Mouse (Mus musculus): ENCODE results near the gene Il27ra. TPM values are rescaled to one million over a fixed set of nuclear protein-coding genes. Genes with fewer than 3 reads are reported as not detected.

The Il27ra gene
- polyA plus RNA-seq, 1 experiment, result 0.02 TPM

- Histone ChIP-seq H3K27me3 (ENCODE audit: control insufficient read depth) (no peaks in the 10 kb centered on the region), H3K36me3 (ENCODE audit: control insufficient read depth) (peaks cover 56% of the 10 kb centered on the region), H3K9me3 (ENCODE audit: control insufficient read depth, low read length) (no peaks in the 10 kb centered on the region), H3K4me1 (ENCODE audit: control insufficient read depth) (peaks cover 9% of the 10 kb centered on the region), H3K4me3 (replicated peaks) (no peak overlapping the region)
- TF ChIP-seq TAL1 (IDR thresholded peaks at IDR 0.05; ENCODE audit: low read length) (no peak), GATA1 (IDR thresholded peaks at IDR 0.05; ENCODE audit: low read length) (no peak)
These were observed 34.0 kb upstream of the Il27ra start for GRCm38 (mm10) chr8:84076412-84076811.

GRCm38 (mm10) chr8:84073230-84073976 lies 31.0 kb upstream of the Il27ra start:
- H3K4me3 ChIP-seq (replicated peaks), result no peak overlapping the region
- H3K36me3 ChIP-seq (ENCODE audit: control insufficient read depth), result peaks cover 36% of the 10 kb centered on the region
- peaks cover 31% of the 10 kb centered on the region for H3K4me1 ChIP-seq (ENCODE audit: control insufficient read depth)
- TF ChIP-seq GATA1 (IDR thresholded peaks at IDR 0.05; ENCODE audit: low read length), result no peak
- no peak for TF ChIP-seq TAL1 (IDR thresholded peaks at IDR 0.05; ENCODE audit: low read length)
- no peaks in the 10 kb centered on the region for H3K27me3 ChIP-seq (ENCODE audit: control insufficient read depth)
- no peaks in the 10 kb centered on the region for H3K9me3 ChIP-seq (ENCODE audit: control insufficient read depth, low read length)

- TF ChIP-seq TAL1 (IDR thresholded peaks at IDR 0.05; ENCODE audit: low read length) (no peak), GATA1 (IDR thresholded peaks at IDR 0.05; ENCODE audit: low read length) (no peak)
- no peaks in the 10 kb centered on the region for H3K27me3 ChIP-seq (ENCODE audit: control insufficient read depth)
- H3K9me3 ChIP-seq (ENCODE audit: control insufficient read depth, low read length), result no peaks in the 10 kb centered on the region
- no peak overlapping the region for H3K4me3 ChIP-seq (replicated peaks)
- H3K36me3 ChIP-seq (ENCODE audit: control insufficient read depth), result peaks cover 33% of the 10 kb centered on the region
- H3K4me1 ChIP-seq (ENCODE audit: control insufficient read depth), result peaks cover 42% of the 10 kb centered on the region
These were observed 29.9 kb upstream of the Il27ra start for GRCm38 (mm10) chr8:84072321-84072720.

GRCm38 (mm10) chr8:84071921-84072320 lies 29.5 kb upstream of the Il27ra start:
- Histone ChIP-seq H3K27me3 (ENCODE audit: control insufficient read depth) (no peaks in the 10 kb centered on the region), H3K9me3 (ENCODE audit: control insufficient read depth, low read length) (no peaks in the 10 kb centered on the region), H3K36me3 (ENCODE audit: control insufficient read depth) (peaks cover 30% of the 10 kb centered on the region), H3K4me3 (replicated peaks) (no peak overlapping the region), H3K4me1 (ENCODE audit: control insufficient read depth) (peaks cover 43% of the 10 kb centered on the region)
- TF ChIP-seq TAL1 (IDR thresholded peaks at IDR 0.05; ENCODE audit: low read length), result no peak
- TF ChIP-seq GATA1 (IDR thresholded peaks at IDR 0.05; ENCODE audit: low read length), result no peak

- Histone ChIP-seq H3K4me1 (ENCODE audit: control insufficient read depth) (peaks cover 46% of the 10 kb centered on the region), H3K27me3 (ENCODE audit: control insufficient read depth) (no peaks in the 10 kb centered on the region), H3K4me3 (replicated peaks) (no peak overlapping the region), H3K9me3 (ENCODE audit: control insufficient read depth, low read length) (no peaks in the 10 kb centered on the region), H3K36me3 (ENCODE audit: control insufficient read depth) (peaks cover 21% of the 10 kb centered on the region)
- TF ChIP-seq TAL1 (IDR thresholded peaks at IDR 0.05; ENCODE audit: low read length), result no peak
- no peak for TF ChIP-seq GATA1 (IDR thresholded peaks at IDR 0.05; ENCODE audit: low read length)
These were observed 28.3 kb upstream of the Il27ra start for GRCm38 (mm10) chr8:84070667-84071066.

GRCm38 (mm10) chr8:84070241-84070640 lies 27.9 kb upstream of the Il27ra start:
- no peaks in the 10 kb centered on the region for H3K9me3 ChIP-seq (ENCODE audit: control insufficient read depth, low read length)
- no peak for TF ChIP-seq TAL1 (IDR thresholded peaks at IDR 0.05; ENCODE audit: low read length)
- TF ChIP-seq GATA1 (IDR thresholded peaks at IDR 0.05; ENCODE audit: low read length), result no peak
- H3K36me3 ChIP-seq (ENCODE audit: control insufficient read depth), result peaks cover 16% of the 10 kb centered on the region
- H3K27me3 ChIP-seq (ENCODE audit: control insufficient read depth), result no peaks in the 10 kb centered on the region
- H3K4me3 ChIP-seq (replicated peaks), result no peak overlapping the region
- H3K4me1 ChIP-seq (ENCODE audit: control insufficient read depth), result peaks cover 50% of the 10 kb centered on the region

GRCm38 (mm10) chr8:84069750-84070149 lies 27.4 kb upstream of the Il27ra start:
- H3K4me1 ChIP-seq (ENCODE audit: control insufficient read depth), result peaks cover 53% of the 10 kb centered on the region
- TF ChIP-seq GATA1 (IDR thresholded peaks at IDR 0.05; ENCODE audit: low read length) (no peak), TAL1 (IDR thresholded peaks at IDR 0.05; ENCODE audit: low read length) (no peak)
- no peaks in the 10 kb centered on the region for H3K9me3 ChIP-seq (ENCODE audit: control insufficient read depth, low read length)
- H3K27me3 ChIP-seq (ENCODE audit: control insufficient read depth), result no peaks in the 10 kb centered on the region
- H3K36me3 ChIP-seq (ENCODE audit: control insufficient read depth), result peaks cover 12% of the 10 kb centered on the region
- H3K4me3 ChIP-seq (replicated peaks), result no peak overlapping the region

- Histone ChIP-seq H3K36me3 (ENCODE audit: control insufficient read depth) (peaks cover 8% of the 10 kb centered on the region), H3K9me3 (ENCODE audit: control insufficient read depth, low read length) (no peaks in the 10 kb centered on the region), H3K27me3 (ENCODE audit: control insufficient read depth) (no peaks in the 10 kb centered on the region), H3K4me1 (ENCODE audit: control insufficient read depth) (peaks cover 53% of the 10 kb centered on the region), H3K4me3 (replicated peaks) (no peak overlapping the region)
- TF ChIP-seq TAL1 (IDR thresholded peaks at IDR 0.05; ENCODE audit: low read length) (no peak), GATA1 (IDR thresholded peaks at IDR 0.05; ENCODE audit: low read length) (no peak)
These were observed 26.8 kb upstream of the Il27ra start for GRCm38 (mm10) chr8:84069169-84069568.

- peaks cover 55% of the 10 kb centered on the region for H3K4me1 ChIP-seq (ENCODE audit: control insufficient read depth)
- no peaks in the 10 kb centered on the region for H3K9me3 ChIP-seq (ENCODE audit: control insufficient read depth, low read length)
- H3K4me3 ChIP-seq (replicated peaks), result peak overlapping the region; percentile 91
- H3K36me3 ChIP-seq (ENCODE audit: control insufficient read depth), result peaks cover 4% of the 10 kb centered on the region; the same call in 1 of the 2 replicates
- no peaks in the 10 kb centered on the region for H3K27me3 ChIP-seq (ENCODE audit: control insufficient read depth)
- TF ChIP-seq GATA1 (IDR thresholded peaks at IDR 0.05; ENCODE audit: low read length) (no peak), TAL1 (IDR thresholded peaks at IDR 0.05; ENCODE audit: low read length) (no peak)
These were observed 26.1 kb upstream of the Il27ra start for GRCm38 (mm10) chr8:84068316-84069035.
